Mouse (Mus musculus) thymus, adult 2 months (tissue): ENCODE measurements around the gene Fermt3.

Experiments used
- CTCF ChIP-seq: fragments of 200-500 bp; IDR thresholded peaks from 2 replicates; pipeline ENCODE4 v1.5.1; 2012; ENCODE audit warnings: mild to moderate bottlenecking, control low read depth, low read length, moderate library complexity, borderline replicate concordance; ENCODE audit not compliant: control insufficient read depth, poor library complexity, insufficient read depth; ENCODE audit errors: extremely low read depth
- POLR2A ChIP-seq: fragments of 200-500 bp; IDR thresholded peaks from 2 replicates; pipeline ENCODE4 v1.6.1; 2012; ENCODE audit warnings: mild to moderate bottlenecking, low read length, control low read depth, moderate library complexity; ENCODE audit not compliant: control insufficient read depth, poor library complexity, insufficient read depth; ENCODE audit errors: extremely low read depth

GRCm38 (mm10) chr19:7057722-7058207, 38.5 kb upstream of the Fermt3 start:
- TF ChIP-seq CTCF (no peak), POLR2A (no peak)
